Mouse (Mus musculus) spleen, adult 2 months (tissue): Measurements from ENCODE around the gene Xntrpc.

ENCODE experiments used
- CTCF ChIP-seq: fragments of 200-500 bp; IDR thresholded peaks from 2 replicates; pipeline ENCODE4 v1.5.1; 2011; ENCODE audit warnings: mild to moderate bottlenecking, inconsistent platforms; ENCODE audit not compliant: insufficient read depth, insufficient read length, insufficient replicate concordance; ENCODE audit errors: extremely low read depth
- POLR2A ChIP-seq: fragments of 200-500 bp; IDR thresholded peaks from 2 replicates; pipeline ENCODE4 v1.6.1; 2011; ENCODE audit warnings: low read depth, low read length, inconsistent platforms

DNA sequence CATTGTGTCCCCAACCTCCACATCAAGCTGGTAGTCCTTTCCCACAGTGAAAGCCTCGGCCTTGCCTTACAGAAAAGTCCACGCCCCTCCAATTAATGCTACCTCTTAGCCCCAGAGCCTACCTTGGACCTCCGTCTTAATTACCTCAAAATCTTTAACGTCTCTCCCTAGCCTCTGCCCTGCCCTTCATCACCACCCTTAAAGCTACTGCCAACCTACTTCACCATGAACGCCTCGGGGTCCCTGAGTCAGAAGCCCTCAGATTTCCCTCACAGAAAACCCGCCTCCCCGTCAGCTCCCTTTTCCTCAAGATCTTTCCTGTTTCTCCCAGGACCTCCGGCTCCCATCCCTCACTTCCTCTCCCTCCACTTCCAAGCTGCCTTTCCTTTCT lies 863 bp upstream of the Xntrpc start:
- TF ChIP-seq CTCF, result no peak
- TF ChIP-seq POLR2A, result no peak
